Mouse (Mus musculus) left cerebral cortex, adult 18-20 months (tissue): Measurements from ENCODE around the gene Pln. TPM values are rescaled to one million over a fixed set of nuclear protein-coding genes. Genes with fewer than 3 reads are reported as not detected.
A peak's percentile ranks its signal among the peaks of the same experiment; 100 is the strongest.

Source experiments
- DNase-seq, 2 experiments: peaks; one replicate each; pipeline ENCODE4 v3.0.0; 2021 to 2022; ENCODE audit warnings: low spot score in 2 of 2, mixed read lengths in 1 of 2
- long read RNA-seq, 2 experiments: library from polyadenylated mRNA; stranded (forward); transcript quantifications; one replicate each; pipeline ENCODE4 v2.0.0; 2021
- total RNA-seq, 2 experiments: library from RNA; stranded (reverse); gene quantifications; 2 replicates each; pipeline ENCODE4 v1.2.3; 2021

The Pln gene
- 1 to 10 TPM in 1 of 2 experiments, under 1 TPM in 1; 0.91 to 1.5 TPM for total RNA-seq
- long read RNA-seq, experiment 1, partial matches to known transcripts = 0 of 1 reads
- long read RNA-seq, experiment 1, other reads (novel, unspliced or antisense) = 0 of 1 reads
- long read RNA-seq, experiment 2 = 0 reads

GRCm38 (mm10) chr10:53337162-53337923 is at the start of gene Pln:
Gene Pln, plus strand, starts transcription at chr10:53337667.
- DNase-seq = no peak

DNA sequence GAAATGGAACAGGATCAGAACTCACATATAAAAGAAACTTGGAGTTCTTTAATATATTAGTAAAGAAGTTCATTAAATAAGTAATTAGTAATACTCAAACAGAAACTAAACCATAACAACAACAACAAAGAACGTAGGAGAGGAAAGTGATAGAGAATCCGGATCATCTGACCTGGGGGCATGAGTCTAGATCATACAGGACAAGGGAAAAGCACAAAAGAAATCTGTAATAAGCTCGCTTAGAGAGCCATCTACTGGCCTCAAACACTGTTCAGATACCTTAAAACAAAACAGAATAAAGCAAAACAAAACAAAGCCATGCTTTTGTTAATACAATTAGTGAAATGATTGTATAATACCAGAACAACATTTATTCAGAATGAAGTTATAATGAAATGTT is 31.6 kb upstream of the Pln start:
- no peak for DNase-seq

DNA sequence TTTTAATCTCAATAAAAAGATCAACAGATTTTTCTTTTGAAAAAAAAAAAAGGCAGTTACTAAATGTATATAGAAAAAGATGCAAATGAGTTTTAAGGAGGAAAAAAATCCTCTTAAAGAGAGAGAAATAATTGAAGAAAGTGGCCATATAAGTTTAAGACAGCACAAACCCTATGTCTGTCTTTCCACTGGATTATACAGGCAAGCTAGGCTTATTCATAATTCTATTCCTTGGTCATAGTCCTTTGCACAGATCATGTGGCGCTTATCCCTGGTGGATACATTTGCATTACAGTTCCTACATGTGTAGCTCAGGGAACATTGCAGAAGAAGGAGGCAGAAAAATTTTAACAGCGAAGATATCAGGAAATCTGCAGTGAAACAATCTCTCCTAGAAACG is 30.8 kb upstream of the Pln start:
- DNase-seq = no peak

- DNase-seq = no peak
These were observed 14.1 kb upstream of the Pln start for GRCm38 (mm10) chr10:53323367-53323766.

DNA sequence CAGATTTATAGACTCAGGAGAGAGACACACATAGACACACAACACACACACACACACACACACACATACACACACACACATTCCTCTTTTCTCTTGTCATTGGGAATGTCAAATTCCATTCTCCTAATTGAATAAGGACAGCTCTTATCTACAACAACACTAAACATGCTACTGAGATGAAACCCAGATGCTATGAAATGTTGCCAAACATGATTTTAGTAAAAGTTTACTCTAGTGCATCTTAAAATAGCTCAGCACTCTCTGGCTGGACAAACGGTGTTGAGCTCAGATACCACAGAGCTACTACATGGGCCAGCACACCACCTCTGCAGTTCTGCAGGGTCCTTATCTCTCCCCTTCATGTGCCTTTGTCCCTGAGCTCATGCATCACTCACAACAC is 12.8 kb upstream of the Pln start:
- DNase-seq = no peak

- no peak for DNase-seq
These were observed 11.1 kb upstream of the Pln start for GRCm38 (mm10) chr10:53326367-53326766.

- no peak for DNase-seq
These were observed 8.2 kb upstream of the Pln start for GRCm38 (mm10) chr10:53329257-53329656.

DNA sequence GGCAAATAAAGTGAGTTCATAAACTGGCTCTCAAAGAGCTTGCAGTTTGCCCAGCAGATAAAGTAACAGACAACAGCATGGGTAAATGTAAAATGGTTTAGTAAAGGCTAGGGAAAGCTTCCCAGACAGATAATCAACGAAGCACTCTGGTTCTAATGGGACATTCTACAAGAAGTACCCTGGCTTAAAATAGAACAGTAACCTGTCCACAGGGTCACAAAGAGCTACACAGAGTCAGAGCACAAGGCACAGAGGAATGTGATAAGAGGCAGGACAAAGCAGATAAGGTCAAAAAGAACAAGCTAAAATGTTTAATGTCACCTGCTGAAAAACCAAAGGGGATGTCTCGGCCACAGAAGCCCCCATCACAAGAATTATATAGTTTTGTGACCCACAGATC is 4.7 kb upstream of the Pln start:
- DNase-seq = no peak

- DNase-seq = no peak
These were observed 2.2 kb upstream of the Pln start for GRCm38 (mm10) chr10:53335266-53335665.

- no peak for DNase-seq
These were observed 1.5 kb upstream of the Pln start for GRCm38 (mm10) chr10:53335974-53336373.

- DNase-seq = no peak
These were observed 1.6 kb downstream of the Pln start for GRCm38 (mm10) chr10:53339045-53339444.

DNA sequence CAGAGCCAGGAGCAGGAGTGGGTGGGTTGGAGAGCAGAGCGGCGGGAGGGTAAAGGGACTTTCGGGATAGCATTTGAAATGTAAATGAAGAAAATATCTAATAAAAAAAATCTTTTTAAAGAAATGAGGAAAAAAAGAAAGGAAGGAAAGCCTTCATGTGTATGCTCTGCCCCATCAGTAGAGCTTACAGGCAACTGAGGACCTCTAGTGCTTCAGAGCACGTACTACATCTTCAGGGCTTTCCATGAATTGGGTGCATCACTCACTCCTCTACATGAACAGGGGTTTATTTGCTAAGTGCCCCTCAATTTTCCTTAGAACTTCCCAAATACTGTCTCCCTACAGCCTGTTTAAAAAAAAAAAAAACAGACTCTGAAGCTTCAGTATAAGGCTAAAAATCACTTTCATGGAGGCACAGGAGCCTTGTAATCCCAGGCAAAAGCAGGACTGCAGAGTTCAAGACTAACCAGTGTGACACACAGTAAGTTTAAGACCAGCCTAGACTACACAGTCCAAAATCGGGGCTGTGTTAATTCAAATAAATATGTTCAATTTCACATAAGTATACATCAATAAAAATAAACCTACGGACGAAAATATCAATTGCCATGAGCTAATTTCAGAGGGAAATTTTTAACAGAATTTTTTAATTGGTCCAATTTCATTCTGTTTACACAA is 4.0 kb downstream of the Pln start:
- no peak for DNase-seq

DNA sequence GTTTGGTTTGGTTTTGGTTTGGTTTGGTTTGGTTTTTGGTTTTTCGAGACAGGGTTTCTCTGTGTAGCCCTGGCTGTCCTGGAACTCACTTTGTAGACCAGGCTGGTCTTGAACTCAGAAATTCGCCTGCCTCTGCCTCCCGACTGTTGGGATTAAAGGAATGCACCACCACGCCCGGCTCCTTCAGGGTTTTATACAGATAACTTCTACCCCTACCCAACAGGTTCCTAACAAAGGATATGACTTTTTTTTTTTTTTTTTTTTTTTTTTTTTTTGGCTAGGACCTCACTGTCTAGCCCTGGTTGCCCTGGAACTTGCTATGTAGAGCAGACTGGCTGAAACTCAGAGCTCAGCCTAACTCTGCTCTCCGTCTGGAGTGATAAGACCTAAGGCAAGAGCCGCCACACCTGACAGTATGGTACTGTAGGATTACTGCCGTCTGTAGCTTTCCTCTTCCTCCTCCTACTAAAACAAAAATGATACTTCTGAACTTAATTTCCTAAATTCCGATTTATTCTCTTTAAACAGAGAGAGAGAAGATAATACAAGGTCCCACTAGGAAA is 4.8 kb downstream of the Pln start:
- no peak for DNase-seq

- no peak for DNase-seq
These were observed 5.9 kb downstream of the Pln start for GRCm38 (mm10) chr10:53343384-53343783.

DNA sequence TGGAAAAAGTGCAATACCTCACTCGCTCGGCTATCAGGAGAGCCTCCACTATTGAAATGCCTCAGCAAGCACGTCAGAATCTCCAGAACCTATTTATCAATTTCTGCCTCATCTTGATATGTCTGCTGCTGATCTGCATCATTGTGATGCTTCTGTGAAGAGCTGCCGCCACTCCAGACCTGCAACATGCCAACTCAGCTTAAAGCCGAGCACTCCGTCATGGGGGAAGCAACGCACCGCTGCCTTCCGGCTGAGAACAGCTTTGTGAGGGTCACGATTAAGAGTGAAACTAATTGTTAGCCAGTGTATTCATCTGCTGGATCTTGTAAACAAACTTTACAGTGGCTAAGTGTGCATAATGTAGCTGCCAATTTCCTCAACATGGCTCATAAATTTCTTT is 6.4 kb downstream of the Pln start:
- no peak for DNase-seq

DNA sequence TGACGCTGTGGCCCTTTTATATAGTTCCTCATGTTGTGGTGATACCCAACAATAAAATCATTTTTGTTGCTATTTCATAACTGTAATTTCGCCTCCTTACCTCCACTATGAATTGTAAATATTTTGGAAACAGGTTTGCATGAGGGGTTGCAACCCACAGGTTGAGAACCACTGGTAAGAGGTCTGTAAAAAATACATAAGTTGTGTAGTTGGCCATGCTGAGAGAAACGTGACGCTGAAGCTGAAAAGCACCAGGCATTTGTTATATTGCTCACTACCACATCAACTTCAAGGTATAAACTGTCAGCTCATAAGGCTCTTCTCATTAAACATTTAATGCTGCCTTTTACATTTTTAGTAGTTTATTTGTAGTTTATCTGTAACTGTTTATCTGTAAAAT is 8.0 kb downstream of the Pln start:
- DNase-seq = no peak

GRCm38 (mm10) chr10:53346506-53346905 is 9.0 kb downstream of the Pln start:
- peak; percentile 41 to 66 for DNase-seq

DNA sequence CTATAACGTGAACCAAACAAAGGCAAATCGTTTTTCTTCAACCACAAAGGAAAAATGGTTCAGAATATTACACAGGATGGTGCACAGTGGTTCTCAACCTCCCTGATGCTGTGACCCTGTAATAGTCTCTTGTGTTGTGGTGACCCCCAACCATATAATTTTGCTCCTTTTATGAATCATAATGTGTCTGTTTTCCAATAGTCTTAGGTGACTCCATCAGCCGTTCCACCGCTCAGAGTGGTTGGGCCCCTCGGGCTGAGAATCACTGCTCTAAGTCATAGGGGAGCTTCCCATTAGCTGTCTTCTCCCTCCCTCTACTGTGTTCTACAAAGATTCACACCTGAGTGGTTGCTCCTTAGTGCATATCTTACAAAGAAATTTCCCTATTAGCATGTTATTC is 9.4 kb downstream of the Pln start:
- DNase-seq = no peak

GRCm38 (mm10) chr10:53347787-53348755 is 10.6 kb downstream of the Pln start:
- DNase-seq = peak; percentile 54 to 72

GRCm38 (mm10) chr10:53349254-53349653 is 11.8 kb downstream of the Pln start:
- DNase-seq = no peak

- DNase-seq = no peak
These were observed 16.2 kb downstream of the Pln start for GRCm38 (mm10) chr10:53353665-53354064.
